Mouse (Mus musculus) adrenal gland, postnatal 36 days (tissue): Measurements from ENCODE around the gene Tagln2. TPM values are rescaled to one million over a fixed set of nuclear protein-coding genes. Genes with fewer than 3 reads are reported as not detected.

Source experiments
- DNase-seq, 2 experiments: peaks; one replicate each; pipeline ENCODE4 v3.0.0; 2021; ENCODE audit warnings: mixed read lengths in 1 of 2
- total RNA-seq, 2 experiments: library from RNA; stranded (reverse); gene quantifications; 2 replicates each; pipeline ENCODE4 v1.2.3; 2021

The Tagln2 gene
- total RNA-seq, 2 experiments from 2014 or later, result 90.5 to 91.7 TPM

GRCm38 (mm10) chr1:172526380-172527081 lies 26.7 kb downstream of the Tagln2 start:
- DNase-seq, result peak in 1 of 2 experiments; percentile 31

- DNase-seq, result no peak
Measured at GRCm38 (mm10) chr1:172527431-172527830, 27.6 kb downstream of the Tagln2 start.

DNA sequence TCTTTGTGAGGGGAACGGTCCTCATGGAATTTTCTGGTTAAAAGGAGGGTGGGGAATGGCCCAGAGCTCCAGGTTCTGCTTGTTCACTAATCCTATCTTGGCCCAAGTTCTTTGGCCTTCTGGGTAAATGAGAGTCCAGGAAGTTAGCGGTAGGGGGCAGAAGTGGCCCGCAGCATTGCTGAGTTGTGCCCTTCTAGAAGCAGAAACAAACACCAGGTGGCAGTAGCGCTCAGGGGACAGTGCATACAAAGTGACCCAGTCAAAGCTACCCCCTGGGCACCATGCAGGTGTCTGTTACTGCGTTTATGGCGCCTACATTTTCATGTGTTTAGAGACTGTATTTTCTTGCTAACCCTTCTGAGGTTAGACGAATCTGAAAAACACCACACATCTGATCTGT lies 28.9 kb downstream of the Tagln2 start:
- peak; percentile 92 to 94 for DNase-seq

GRCm38 (mm10) chr1:172530544-172531220 lies 30.8 kb downstream of the Tagln2 start:
- no peak for DNase-seq

- peak; percentile 52 for DNase-seq
Measured at GRCm38 (mm10) chr1:172532551-172532950, 32.7 kb downstream of the Tagln2 start.

GRCm38 (mm10) chr1:172535116-172535515 lies 35.3 kb downstream of the Tagln2 start:
- no peak for DNase-seq

DNA sequence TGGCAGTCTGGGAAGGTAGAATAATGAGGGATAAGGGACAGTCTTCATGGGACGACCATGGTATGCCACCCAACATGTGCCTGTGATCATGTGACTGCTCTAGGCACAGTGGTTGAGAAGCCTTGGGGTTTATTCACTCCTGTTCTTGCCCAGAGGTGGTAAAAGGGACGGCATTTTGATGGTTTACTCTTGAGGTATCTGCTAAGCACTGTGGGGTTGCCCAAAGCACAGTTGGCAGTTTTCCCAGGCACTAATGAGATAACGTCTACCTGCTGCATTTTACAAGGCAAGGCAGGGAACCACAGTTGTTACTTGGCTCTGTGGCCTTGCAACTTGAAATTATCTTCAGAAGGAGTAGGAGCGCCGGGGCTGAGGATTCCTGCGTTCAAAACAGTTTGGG lies 40.0 kb downstream of the Tagln2 start:
- no peak for DNase-seq

DNA sequence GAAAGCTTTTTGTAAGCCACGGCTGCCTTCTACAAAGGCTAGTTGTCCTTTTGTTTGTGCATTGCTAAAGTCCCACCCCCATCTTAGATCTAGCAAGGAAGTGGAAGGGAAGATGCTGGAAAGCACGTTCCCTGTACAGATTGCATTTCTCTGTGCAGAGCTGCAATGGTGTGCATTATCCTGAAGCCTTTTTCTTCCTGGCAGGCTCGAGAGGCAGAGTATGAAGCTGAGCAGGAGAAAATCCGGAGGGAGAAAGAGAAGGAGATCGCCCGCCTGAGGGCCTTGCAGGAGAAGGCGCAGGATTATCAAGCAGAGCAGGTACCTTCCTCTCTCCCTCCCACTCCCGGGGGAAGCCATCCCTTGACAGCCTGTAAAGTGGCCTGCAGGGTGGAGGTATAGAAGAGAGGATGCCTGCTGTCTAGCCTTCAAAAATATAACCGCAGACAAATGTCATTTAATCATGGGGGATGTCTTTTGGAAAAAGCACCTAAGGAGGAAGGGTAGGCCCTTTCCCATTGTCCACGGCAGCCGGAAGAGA lies 40.5 kb downstream of the Tagln2 start:
- no peak for DNase-seq

GRCm38 (mm10) chr1:172546062-172546461 lies 46.2 kb downstream of the Tagln2 start:
- no peak for DNase-seq

GRCm38 (mm10) chr1:172548501-172548900 lies 48.7 kb downstream of the Tagln2 start:
- peak in 1 of 2 experiments; percentile 12 for DNase-seq

GRCm38 (mm10) chr1:172549314-172549713 lies 49.5 kb downstream of the Tagln2 start:
- no peak for DNase-seq

GRCm38 (mm10) chr1:172549717-172550116 lies 49.9 kb downstream of the Tagln2 start:
- no peak for DNase-seq

GRCm38 (mm10) chr1:172550551-172550951 lies 50.7 kb downstream of the Tagln2 start:
- peak; percentile 50 to 52 for DNase-seq

- DNase-seq, result no peak
Measured at GRCm38 (mm10) chr1:172551009-172551408, 51.2 kb downstream of the Tagln2 start.

DNA sequence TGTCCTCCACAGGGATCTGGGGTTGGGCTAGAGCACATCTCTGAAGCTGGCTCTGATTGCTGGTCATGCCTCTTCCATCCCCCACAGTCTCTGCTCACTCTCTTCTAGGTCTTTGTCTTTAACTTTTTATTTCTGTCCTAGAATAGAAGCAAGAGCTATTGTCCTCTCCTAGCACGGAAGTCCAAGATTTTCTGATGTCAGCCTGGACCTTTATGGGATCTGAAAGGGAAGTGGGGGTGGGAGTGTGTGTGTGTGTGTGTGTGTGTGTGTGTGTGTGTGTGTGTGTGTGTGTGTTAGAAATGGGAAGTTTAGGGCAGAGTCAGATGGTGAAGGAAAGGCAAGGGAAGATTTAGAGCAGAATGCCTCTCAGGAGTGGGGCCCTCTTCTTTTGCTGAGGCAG lies 52.8 kb downstream of the Tagln2 start:
- DNase-seq, result no peak

GRCm38 (mm10) chr1:172555638-172556037 lies 55.8 kb downstream of the Tagln2 start, which contains the start of gene Vsig8:
Gene Vsig8 (plus strand): TSS chr1:172555938.
- DNase-seq, result no peak

Other genes starting within 250 kb of the Tagln2 start
- gene Atp1a4, start 241.6 kb upstream of the Tagln2 start, total RNA-seq, result 1 to 10 TPM in 1 of 2 experiments, under 1 TPM in 1; 0.53 to 1.4 TPM
- gene Igsf8, start 238.4 kb upstream of the Tagln2 start, total RNA-seq, result 10 to 100 TPM; 24.9 to 39.2 TPM
- gene Atp1a2, start 202.0 kb upstream of the Tagln2 start, total RNA-seq, result 100 to 1,000 TPM; 134 to 155 TPM
- under 1 TPM in 1 of 2 experiments, not detected in 1; 0.23 TPM for gene Kcnj9, start 170.7 kb upstream of the Tagln2 start, total RNA-seq
- under 1 TPM; 0.46 to 0.56 TPM for gene Kcnj10, start 158.8 kb upstream of the Tagln2 start, total RNA-seq
- gene Pigm, start 123.5 kb upstream of the Tagln2 start, total RNA-seq, result 10 to 100 TPM; 11.2 to 13.2 TPM
- gene Slamf9, start 24.7 kb upstream of the Tagln2 start, total RNA-seq, result 1 to 10 TPM; 2.3 to 4.5 TPM
- 1 to 10 TPM; 1.6 to 1.8 TPM for gene Igsf9, start 18.3 kb upstream of the Tagln2 start, total RNA-seq
- gene Cfap45, start 20.8 kb downstream of the Tagln2 start, total RNA-seq, result under 1 TPM; 0.30 to 0.89 TPM
- under 1 TPM in 1 of 2 experiments, not detected in 1; 0.16 TPM for gene Vsig8, start 55.9 kb downstream of the Tagln2 start, total RNA-seq
- under 1 TPM; 0.40 to 0.50 TPM for gene Slamf8, start 90.5 kb downstream of the Tagln2 start, total RNA-seq
- not detected for gene Fcrl6, start 102.5 kb downstream of the Tagln2 start, total RNA-seq
- gene Dusp23, start 132.9 kb downstream of the Tagln2 start, total RNA-seq, result 1 to 10 TPM; 7.1 to 7.7 TPM
- gene Crp, start 198.0 kb downstream of the Tagln2 start, total RNA-seq, result under 1 TPM in 1 of 2 experiments, not detected in 1; 0.40 TPM